Mouse (Mus musculus): ENCODE measurements at regions not wholly inside any gene's neighbourhood (a gene's known extent, or its start where the extent isn't known, plus 50 kb on each side); places are given as distances from the start of the nearest gene placed in this dataset.

DNA sequence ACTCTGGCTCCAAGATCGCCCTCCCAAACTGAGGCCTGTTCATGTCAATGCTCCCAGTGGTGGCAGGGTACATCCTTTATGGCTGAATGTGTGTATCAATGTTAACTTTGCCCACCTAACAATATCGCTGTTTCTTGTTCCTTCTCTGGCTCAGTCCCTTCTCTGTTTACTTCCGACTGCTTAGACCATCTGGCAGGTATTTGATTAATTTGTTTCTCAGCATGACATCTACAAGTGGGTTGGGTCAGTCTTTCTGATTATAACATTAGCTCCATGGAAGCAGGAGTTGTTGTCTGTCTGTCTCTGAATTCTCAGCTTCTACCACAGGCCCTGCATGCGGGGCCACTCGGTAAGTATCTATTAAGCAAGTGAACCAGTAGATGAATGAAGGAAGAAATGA is 49.9 kb upstream of the Peli1 start:
- DNase-seq, result no peak
